ENCODE assay signal across 7 mouse cellular contexts in the genomic region with DNA sequence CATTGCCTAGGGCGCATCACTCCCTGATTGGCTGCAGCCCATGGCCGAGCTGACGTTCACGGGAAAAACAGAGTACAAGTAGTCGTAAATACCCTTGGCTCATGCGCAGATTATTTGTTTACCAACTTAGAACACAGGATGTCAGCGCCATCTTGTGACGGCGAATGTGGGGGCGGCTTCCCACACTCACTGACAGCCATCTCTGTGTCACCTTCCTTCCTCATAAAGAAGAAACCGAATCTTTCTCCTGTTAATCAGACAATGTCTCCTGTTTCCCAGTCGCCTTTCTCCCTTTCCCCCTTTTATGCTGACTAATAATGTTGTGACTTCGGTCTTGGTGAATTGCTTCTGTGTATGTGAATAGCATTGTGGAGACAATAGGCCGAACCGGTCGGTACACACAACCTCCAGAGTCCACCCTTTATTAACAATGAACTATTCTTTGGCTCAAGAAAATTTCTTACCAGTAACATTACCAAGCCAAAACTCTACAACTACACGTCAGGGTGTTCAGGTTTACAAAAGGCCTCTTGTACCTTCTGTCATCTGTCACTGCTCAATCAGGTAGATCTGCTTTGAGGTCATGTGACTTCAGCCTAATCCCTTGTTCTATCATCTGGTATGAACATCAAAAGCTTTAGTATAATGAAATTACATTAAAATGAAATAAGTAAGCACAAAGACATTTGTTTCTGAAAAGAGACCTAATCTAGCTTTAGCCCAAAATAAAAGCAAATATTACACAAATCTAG. TPM values are rescaled to one million over a fixed set of nuclear protein-coding genes. Genes with fewer than 3 reads are reported as not detected.
DNase-seq lines count a peak whose midpoint lies in the region; ATAC-seq and TF ChIP-seq lines count a peak whose summit lies in the region.

No protein-coding gene starts in this region.

- TF ChIP-seq CTCF in spleen, adult 2 months (IDR thresholded peaks at IDR 0.05; ENCODE audit: extremely low read depth, insufficient read depth, insufficient read length, insufficient replicate concordance), result no peak
- TF ChIP-seq CTCF in lung, postnatal 0 days (IDR thresholded peaks at IDR 0.05), result no peak; the same call in 1 of the 2 replicates

- H3K9ac ChIP-seq in heart, embryonic 13.5 days, result no peak overlapping the region
- H3K9ac ChIP-seq in kidney, embryonic 15.5 days, result no peak overlapping the region
- H3K9ac ChIP-seq in lung, postnatal 0 days (replicated peaks; ENCODE audit: low read depth), result no peak overlapping the region

- no peak for ATAC-seq in heart, embryonic 13.5 days (ENCODE audit: extremely low read depth, insufficient number of reproducible peaks, low FRiP score, low TSS enrichment)
- ATAC-seq in kidney, embryonic 15.5 days (replicated peaks; ENCODE audit: low FRiP score), result no peak
- ATAC-seq in lung, postnatal 0 days, result peak; percentile 73

- no peak for TF ChIP-seq EP300 in lung, postnatal 0 days (IDR thresholded peaks at IDR 0.05)

- DNase-seq in spleen, adult 2 months (ENCODE audit: low read depth in 1 of 2, low spot score in 2 of 2), result peak in 1 of 2 experiments; percentile 64
- no peak for DNase-seq in spleen, postnatal 4 days (ENCODE audit: low spot score in 2 of 2)
- DNase-seq in cerebellum, postnatal 25 days, result peak; percentile 49 to 55
- DNase-seq in lung, postnatal 0 days (ENCODE audit: low spot score), result peak; percentile 74
- peak; percentile 51 for DNase-seq in skeletal muscle tissue, adult 2 months (ENCODE audit: low read depth, low spot score)

- H3K4me1 ChIP-seq in spleen, adult 2 months (ENCODE audit: control insufficient read depth, insufficient read depth, insufficient read length), result no peaks in the 10 kb centered on the region
- no peaks in the 10 kb centered on the region for H3K4me1 ChIP-seq in heart, embryonic 13.5 days
- no peaks in the 10 kb centered on the region for H3K4me1 ChIP-seq in kidney, embryonic 15.5 days
- H3K4me1 ChIP-seq in lung, postnatal 0 days (ENCODE audit: insufficient read depth, low read depth, low read length), result no peaks in the 10 kb centered on the region

- 48% methylated on average over 11 of the region's 17 CpGs for WGBS in spleen, adult 2 months
- 50% methylated on average over 12 of the region's 17 CpGs for WGBS in heart, embryonic 13.5 days
- 55% methylated on average over 12 of the region's 17 CpGs for WGBS in kidney, embryonic 15.5 days
- 54% methylated on average over 11 of the region's 17 CpGs for WGBS in lung, postnatal 0 days

- no peaks in the 10 kb centered on the region for H3K27me3 ChIP-seq in spleen, adult 2 months (ENCODE audit: control insufficient read depth, insufficient read depth, low read length)
- no peaks in the 10 kb centered on the region for H3K27me3 ChIP-seq in heart, embryonic 13.5 days (replicated peaks)
- H3K27me3 ChIP-seq in kidney, embryonic 15.5 days, result no peaks in the 10 kb centered on the region
- H3K27me3 ChIP-seq in lung, postnatal 0 days (replicated peaks; ENCODE audit: insufficient read depth, low read length), result no peaks in the 10 kb centered on the region

- H3K27ac ChIP-seq in spleen, adult 2 months (ENCODE audit: insufficient read depth, low read length), result peak overlapping the region; percentile 59
- H3K27ac ChIP-seq in heart, embryonic 13.5 days (replicated peaks), result no peak overlapping the region
- H3K27ac ChIP-seq in kidney, embryonic 15.5 days, result peak overlapping the region; percentile 29; the same call in 1 of the 2 replicates
- peak overlapping the region; percentile 70 for H3K27ac ChIP-seq in lung, postnatal 0 days (ENCODE audit: low read length)

- peak overlapping the region; percentile 38; the same call in 1 of the 2 replicates for H3K4me2 ChIP-seq in heart, embryonic 13.5 days
- peak overlapping the region; percentile 32 for H3K4me2 ChIP-seq in kidney, embryonic 15.5 days
- H3K4me2 ChIP-seq in lung, postnatal 0 days (replicated peaks; ENCODE audit: low read depth, low read length), result no peak overlapping the region

- H3K4me3 ChIP-seq in spleen, adult 2 months (ENCODE audit: extremely low read depth, insufficient read depth, insufficient read length), result no peak overlapping the region; the same call in 1 of the 2 replicates
- H3K4me3 ChIP-seq in heart, embryonic 13.5 days, result 0 out of 2 replicates have a peak overlapping the region, but pooled peaks have one; percentile 10
- no peak overlapping the region for H3K4me3 ChIP-seq in kidney, embryonic 15.5 days (replicated peaks)
- H3K4me3 ChIP-seq in lung, postnatal 0 days (ENCODE audit: low read depth, low read length), result no peak overlapping the region

- no peaks in the 10 kb centered on the region for H3K9me3 ChIP-seq in heart, embryonic 13.5 days
- no peaks in the 10 kb centered on the region for H3K9me3 ChIP-seq in kidney, embryonic 15.5 days (replicated peaks)
- H3K9me3 ChIP-seq in lung, postnatal 0 days (ENCODE audit: low read length), result no peaks in the 10 kb centered on the region

- H3K36me3 ChIP-seq in spleen, adult 2 months (ENCODE audit: control insufficient read depth, insufficient read depth, low read length), result no peaks in the 10 kb centered on the region; the same call in 1 of the 2 replicates
- peaks cover 5% of the 10 kb centered on the region; the same call in 1 of the 2 replicates for H3K36me3 ChIP-seq in heart, embryonic 13.5 days
- H3K36me3 ChIP-seq in kidney, embryonic 15.5 days, result 0 out of 2 replicates have a peak, but pooled peaks cover 9% of the 10 kb centered on the region
- H3K36me3 ChIP-seq in lung, postnatal 0 days (ENCODE audit: insufficient read depth, low read length), result no peaks in the 10 kb centered on the region

- TF ChIP-seq POLR2A in spleen, adult 2 months (IDR thresholded peaks at IDR 0.05; ENCODE audit: low read depth, low read length), result no peak

RNA-seq across cellular contexts. Expression of gene Marveld2, which starts 22.6 kb away (rescaled TPM):
- 4.5 and 5.3 TPM in 2 replicates for polyA plus RNA-seq in spleen, adult 2 months (2012; rRNA removed)
- polyA plus RNA-seq in heart, embryonic 13.5 days (2015; fragmentation: Nextera tagmentation; extraction: Ambion mirVana), result 4.0 TPM in 2 replicates
- polyA plus RNA-seq in kidney, embryonic 15.5 days (2015; fragmentation: Nextera tagmentation; extraction: Ambion mirVana), result 14.0 and 15.3 TPM in 2 replicates
- 11.5 and 11.8 TPM in 2 replicates for polyA plus RNA-seq in lung, postnatal 0 days (2015; fragmentation: Nextera tagmentation; extraction: Ambion mirVana)

RNA-seq across cellular contexts. Expression of gene Ocln, which starts 41.7 kb away (rescaled TPM):
- 0.07 and 0.09 TPM in 2 replicates for polyA plus RNA-seq in spleen, adult 2 months (2012; rRNA removed)
- polyA plus RNA-seq in heart, embryonic 13.5 days (2015; fragmentation: Nextera tagmentation; extraction: Ambion mirVana), result 2.5 and 2.6 TPM in 2 replicates
- polyA plus RNA-seq in kidney, embryonic 15.5 days (2015; fragmentation: Nextera tagmentation; extraction: Ambion mirVana), result 26.1 and 27.4 TPM in 2 replicates
- polyA plus RNA-seq in lung, postnatal 0 days (2015; fragmentation: Nextera tagmentation; extraction: Ambion mirVana), result 71.0 and 76.9 TPM in 2 replicates

RNA-seq across cellular contexts. Expression of gene Ak6, which starts 56.6 kb away (rescaled TPM):
- polyA plus RNA-seq in spleen, adult 2 months (2012; rRNA removed), result 15.5 and 19.3 TPM in 2 replicates
- polyA plus RNA-seq in heart, embryonic 13.5 days (2015; fragmentation: Nextera tagmentation; extraction: Ambion mirVana), result 230 and 262 TPM in 2 replicates
- polyA plus RNA-seq in kidney, embryonic 15.5 days (2015; fragmentation: Nextera tagmentation; extraction: Ambion mirVana), result 268 and 298 TPM in 2 replicates
- polyA plus RNA-seq in lung, postnatal 0 days (2015; fragmentation: Nextera tagmentation; extraction: Ambion mirVana), result 135 and 136 TPM in 2 replicates

RNA-seq across cellular contexts. Expression of gene Rad17, which starts 56.6 kb away (rescaled TPM):
- polyA plus RNA-seq in spleen, adult 2 months (2012; rRNA removed), result 2.7 and 2.8 TPM in 2 replicates
- 22.2 and 22.9 TPM in 2 replicates for polyA plus RNA-seq in heart, embryonic 13.5 days (2015; fragmentation: Nextera tagmentation; extraction: Ambion mirVana)
- 21.0 and 24.0 TPM in 2 replicates for polyA plus RNA-seq in kidney, embryonic 15.5 days (2015; fragmentation: Nextera tagmentation; extraction: Ambion mirVana)
- 12.9 and 14.4 TPM in 2 replicates for polyA plus RNA-seq in lung, postnatal 0 days (2015; fragmentation: Nextera tagmentation; extraction: Ambion mirVana)

RNA-seq across cellular contexts. Expression of gene Taf9, which starts 57.2 kb away (rescaled TPM):
- 2.3 and 2.9 TPM in 2 replicates for polyA plus RNA-seq in spleen, adult 2 months (2012; rRNA removed)
- polyA plus RNA-seq in heart, embryonic 13.5 days (2015; fragmentation: Nextera tagmentation; extraction: Ambion mirVana), result 7.1 and 7.8 TPM in 2 replicates
- 13.7 and 13.9 TPM in 2 replicates for polyA plus RNA-seq in kidney, embryonic 15.5 days (2015; fragmentation: Nextera tagmentation; extraction: Ambion mirVana)
- polyA plus RNA-seq in lung, postnatal 0 days (2015; fragmentation: Nextera tagmentation; extraction: Ambion mirVana), result 12.2 and 15.5 TPM in 2 replicates

Comparison
In these comparisons a context has a peak if more than half of its experiments do, and no peak if none do; other contexts are left out.
1. DNase-seq: peak in cerebellum, postnatal 25 days (2 of 2), lung, postnatal 0 days (single experiment) and skeletal muscle tissue, adult 2 months (single experiment); none in spleen, postnatal 4 days (0 of 2).